Mouse (Mus musculus) monocyte, adult 2 months (primary cell): Measurements from ENCODE around the gene Pate2.
"Not testable (repeated sequence)": the region's sequence is repeated elsewhere in the genome, so short reads cannot be mapped to it uniquely, and the experiment has no call there.

Experiments
- DNase-seq, 2 experiments: peaks; one replicate each; pipeline ENCODE4 v3.0.0; 2022; ENCODE audit warnings: low spot score in 2 of 2, low read depth in 1 of 2

Pate2 gene

GRCm38 (mm10) chr9:35556494-35557102 is 13.5 kb upstream of the Pate2 start:
- no peak for DNase-seq

- no peak for DNase-seq
Measured at GRCm38 (mm10) chr9:35558257-35559008, 11.7 kb upstream of the Pate2 start, which contains the start of the genes Ddx25 and Pus3. TSS of gene Ddx25 (minus strand) at chr9:35558528. TSS of gene Pus3 (plus strand) at chr9:35558595.

- peak; percentile 23 to 34 for DNase-seq
Measured at GRCm38 (mm10) chr9:35559009-35559890, 10.8 kb upstream of the Pate2 start.

- DNase-seq = no peak
Measured at GRCm38 (mm10) chr9:35561076-35561475, 9.0 kb upstream of the Pate2 start.

- DNase-seq = no peak
Measured at GRCm38 (mm10) chr9:35561583-35561982, 8.5 kb upstream of the Pate2 start.

- no peak for DNase-seq
Measured at GRCm38 (mm10) chr9:35564536-35565240, 5.4 kb upstream of the Pate2 start.

GRCm38 (mm10) chr9:35567995-35568394 is 2.1 kb upstream of the Pate2 start:
- no peak for DNase-seq

GRCm38 (mm10) chr9:35570663-35571062 is 579 bp downstream of the Pate2 start:
- DNase-seq = no peak

- DNase-seq = no peak
Measured at GRCm38 (mm10) chr9:35574416-35574815, 4.3 kb downstream of the Pate2 start.

GRCm38 (mm10) chr9:35587674-35588073 is 17.6 kb downstream of the Pate2 start:
- DNase-seq = no peak

- DNase-seq = no peak
Measured at GRCm38 (mm10) chr9:35592903-35593302, 22.8 kb downstream of the Pate2 start.

GRCm38 (mm10) chr9:35607647-35608405 is 37.7 kb downstream of the Pate2 start:
- DNase-seq = no peak

GRCm38 (mm10) chr9:35611841-35612240 is 41.8 kb downstream of the Pate2 start, which contains the start of gene Pate4:
TSS of gene Pate4 (minus strand) at chr9:35611941.
- DNase-seq = no peak

- no peak for DNase-seq
Measured at GRCm38 (mm10) chr9:35614005-35614404, 43.9 kb downstream of the Pate2 start.

- DNase-seq = not testable (repeated sequence)
Measured at GRCm38 (mm10) chr9:35616784-35617183, 46.7 kb downstream of the Pate2 start.

GRCm38 (mm10) chr9:35632981-35633380 is 62.9 kb downstream of the Pate2 start:
- no peak for DNase-seq

- no peak for DNase-seq
Measured at GRCm38 (mm10) chr9:35648102-35648501, 78.0 kb downstream of the Pate2 start, which contains the start of gene Pate3. TSS of gene Pate3 (minus strand) at chr9:35648202.

GRCm38 (mm10) chr9:35673557-35673956 is 103.5 kb downstream of the Pate2 start:
- no peak for DNase-seq

GRCm38 (mm10) chr9:35687013-35687412 is 116.9 kb downstream of the Pate2 start, which contains the start of gene Pate1:
TSS of gene Pate1 (minus strand) at chr9:35687390.
- DNase-seq = no peak

- DNase-seq = no peak
Measured at GRCm38 (mm10) chr9:35691924-35692323, 121.8 kb downstream of the Pate2 start.
